In genomic region chr3:145420421-145420820, GRCm38 (mm10) we compare ENCODE assay signal across 24 mouse cellular contexts.
DNase-seq lines count a peak whose midpoint lies in the region; ATAC-seq and TF ChIP-seq lines count a peak whose summit lies in the region.
"Had no signal": no experiment of that assay in that cellular context is flagged by ENCODE, and none has a peak within 500 bp of the region (broad histone marks: within the 10 kb centered on the region; RNA-seq: fewer than 3 reads in every experiment).

No protein-coding gene starts in this region.

- CTCF ChIA-PET in Patski (lab: Charles Lee): interaction anchor here (1.0 to 2.4 kb wide), 4 partner anchors 8 to 22 kb away, joined by 3 to 8 read pairs (median 4); no protein-coding TSS in a partner anchor

- no peak overlapping the region for H3K4me2 ChIP-seq in embryonic facial prominence, embryonic 14.5 days (ENCODE audit: low read depth, low read length)
- H3K4me2 ChIP-seq in lung, embryonic 14.5 days: no peak overlapping the region
- H3K4me2 ChIP-seq: embryonic facial prominence, embryonic 15.5 days; heart, embryonic 11.5 days; hindbrain, embryonic 15.5 days; limb, embryonic 13.5 days; lung, embryonic 15.5 days had no signal

- POLR2A ChIA-PET in Patski (lab: Charles Lee): no interaction called here

- H3K27ac ChIP-seq in embryonic facial prominence, embryonic 14.5 days (replicated peaks; ENCODE audit: low read depth, low read length): no peak overlapping the region
- H3K27ac ChIP-seq in embryonic facial prominence, embryonic 10.5 days (replicated peaks): no peak overlapping the region
- no peak overlapping the region for H3K27ac ChIP-seq in lung, embryonic 14.5 days (ENCODE audit: low read depth)
- H3K27ac ChIP-seq: embryonic facial prominence, embryonic 15.5 days; hindbrain, embryonic 15.5 days; layer of hippocampus, adult 2 months; limb, embryonic 13.5 days; liver, embryonic 14.5 days; lung, embryonic 15.5 days; midbrain, embryonic 10.5 days had no signal

- peaks cover 10% of the 10 kb centered on the region; the same call in 1 of the 2 replicates for H3K4me1 ChIP-seq in embryonic facial prominence, embryonic 14.5 days (ENCODE audit: control insufficient read depth, insufficient read depth, low read length)
- no peaks in the 10 kb centered on the region for H3K4me1 ChIP-seq in embryonic facial prominence, embryonic 10.5 days
- 0 out of 2 replicates have a peak, but pooled peaks cover 4% of the 10 kb centered on the region for H3K4me1 ChIP-seq in lung, embryonic 14.5 days (ENCODE audit: insufficient read depth)
- H3K4me1 ChIP-seq: hindbrain, embryonic 15.5 days; midbrain, embryonic 10.5 days had no signal

- DNase-seq in embryonic facial prominence, embryonic 14.5 days (ENCODE audit: low spot score): peak; percentile 66
- no peak for DNase-seq in embryonic facial prominence, embryonic 10.5 days (ENCODE audit: low spot score)
- DNase-seq in lung, embryonic 14.5 days: peak; percentile 66
- DNase-seq in lung, postnatal 4 days: no peak
- DNase-seq in Patski (ENCODE audit: low read depth, low spot score): peak; percentile 94
- DNase-seq in heart, adult 9 months (ENCODE audit: low spot score in 2 of 2): no peak
- no peak for DNase-seq in urinary bladder, postnatal 14 days (ENCODE audit: low spot score)
- DNase-seq: adrenal gland, postnatal 10 days; cerebellum, adult 8-10 months; cerebellum, postnatal 36 days; embryo, embryonic 11 days; gastrocnemius, postnatal 10 days; kidney, adult 2 months; kidney, postnatal 25 days; layer of hippocampus, postnatal 36 days had no signal

- no peak overlapping the region for H3K4me3 ChIP-seq in embryonic facial prominence, embryonic 14.5 days (ENCODE audit: low read depth, low read length)
- no peak overlapping the region for H3K4me3 ChIP-seq in embryonic facial prominence, embryonic 10.5 days
- no peak overlapping the region for H3K4me3 ChIP-seq in lung, embryonic 14.5 days (ENCODE audit: low read depth, low read length)
- H3K4me3 ChIP-seq: embryonic facial prominence, embryonic 15.5 days; hindbrain, embryonic 15.5 days; layer of hippocampus, adult 2 months; limb, embryonic 13.5 days; lung, embryonic 15.5 days; midbrain, embryonic 10.5 days had no signal

- H3K9me3 ChIP-seq in embryonic facial prominence, embryonic 14.5 days (ENCODE audit: control insufficient read depth, low read length): no peaks in the 10 kb centered on the region
- no peaks in the 10 kb centered on the region for H3K9me3 ChIP-seq in embryonic facial prominence, embryonic 10.5 days
- no peaks in the 10 kb centered on the region for H3K9me3 ChIP-seq in lung, embryonic 14.5 days (ENCODE audit: low read depth, low read length)
- H3K9me3 ChIP-seq: embryonic facial prominence, embryonic 15.5 days; hindbrain, embryonic 15.5 days; limb, embryonic 13.5 days; lung, embryonic 15.5 days; midbrain, embryonic 10.5 days had no signal

- ATAC-seq in embryonic facial prominence, embryonic 14.5 days (ENCODE audit: low read depth): no peak
- ATAC-seq in lung, embryonic 14.5 days (ENCODE audit: insufficient read depth): peak; percentile 52; the same call in 1 of the 2 replicates
- peak; percentile 99 for ATAC-seq in Patski
- ATAC-seq: forebrain, embryonic 16.5 days had no signal

- in situ Hi-C loops in Patski (cut with MboI; ENCODE audit: low pct_unique_long_range_greater_than_20kb): loop anchor here (25.0 kb wide), 1 partner anchor 142 kb away; no protein-coding TSS in a partner anchor

- H3K9ac ChIP-seq in embryonic facial prominence, embryonic 14.5 days (ENCODE audit: low read depth, low read length): no peak overlapping the region
- H3K9ac ChIP-seq in lung, embryonic 14.5 days: no peak overlapping the region
- H3K9ac ChIP-seq: embryonic facial prominence, embryonic 15.5 days; hindbrain, embryonic 15.5 days; limb, embryonic 13.5 days; liver, embryonic 14.5 days; lung, embryonic 15.5 days had no signal

- H3K27me3 ChIP-seq in embryonic facial prominence, embryonic 14.5 days (replicated peaks; ENCODE audit: control insufficient read depth, insufficient read depth, low read length): no peaks in the 10 kb centered on the region
- no peaks in the 10 kb centered on the region for H3K27me3 ChIP-seq in embryonic facial prominence, embryonic 10.5 days (replicated peaks; ENCODE audit: low read depth, poor library complexity, severe bottlenecking)
- no peaks in the 10 kb centered on the region for H3K27me3 ChIP-seq in lung, embryonic 14.5 days (ENCODE audit: insufficient read depth, low read length)
- no peaks in the 10 kb centered on the region for H3K27me3 ChIP-seq in Patski
- H3K27me3 ChIP-seq: embryonic facial prominence, embryonic 15.5 days; hindbrain, embryonic 15.5 days; limb, embryonic 13.5 days; lung, embryonic 15.5 days had no signal

- WGBS in embryonic facial prominence, embryonic 14.5 days: 41% methylated on average over 2 of the region's 2 CpGs
- WGBS in embryonic facial prominence, embryonic 10.5 days: 85% methylated on average over 2 of the region's 2 CpGs
- WGBS in lung, embryonic 14.5 days: 48% methylated on average over 2 of the region's 2 CpGs

- no peaks in the 10 kb centered on the region for H3K36me3 ChIP-seq in embryonic facial prominence, embryonic 14.5 days (ENCODE audit: control insufficient read depth, insufficient read depth, low read length)
- H3K36me3 ChIP-seq in embryonic facial prominence, embryonic 10.5 days (replicated peaks): no peaks in the 10 kb centered on the region
- no peaks in the 10 kb centered on the region for H3K36me3 ChIP-seq in lung, embryonic 14.5 days (ENCODE audit: insufficient read depth)
- H3K36me3 ChIP-seq: embryonic facial prominence, embryonic 15.5 days; hindbrain, embryonic 15.5 days; limb, embryonic 13.5 days; lung, embryonic 15.5 days; midbrain, embryonic 10.5 days had no signal

- TF ChIP-seq CTCF in lung, embryonic 14.5 days (IDR thresholded peaks at IDR 0.05; ENCODE audit: low read depth): no peak
- no peak for TF ChIP-seq CTCF in Patski (IDR thresholded peaks at IDR 0.05)

Comparison
In these comparisons a context has a peak if more than half of its experiments do, and no peak if none do; other contexts are left out.
1. DNase-seq: peak in embryonic facial prominence, embryonic 14.5 days (single experiment), lung, embryonic 14.5 days (single experiment) and Patski (single experiment); none in embryonic facial prominence, embryonic 10.5 days (single experiment), lung, postnatal 4 days (0 of 2), heart, adult 9 months (0 of 2) and urinary bladder, postnatal 14 days (single experiment).